Mouse (Mus musculus) hematopoietic stem cell, adult 5-6 weeks (primary cell): Measurements from ENCODE around the gene Large2. TPM values are rescaled to one million over a fixed set of nuclear protein-coding genes. Genes with fewer than 3 reads are reported as not detected.

ENCODE experiments used
- total RNA-seq: library from RNA; stranded (forward); fragments of 172-1452, 232-1000 nt; gene quantifications from 2 replicates; pipeline ENCODE4 v1.2.3, GENCODE M21; 2017

Gene Large2
- total RNA-seq, 1 experiment from 2014 or later, result 2.2 TPM

Other genes with a start within 250 kb of the Large2 start
- 16.1 and 23.6 TPM in 2 replicates for gene Pex16, start 193 bp downstream of the Large2 start, total RNA-seq
- 1.6 and 8.8 TPM in 2 replicates for gene 1700029I15Rik, start 7.7 kb upstream of the Large2 start, total RNA-seq
- 0.05 and 0.25 TPM in 2 replicates for gene Mapk8ip1, start 26.4 kb upstream of the Large2 start, total RNA-seq
- 8.2 and 9.3 TPM in 2 replicates for gene Cry2, start 59.2 kb upstream of the Large2 start, total RNA-seq
- 14.7 and 16.3 TPM in 2 replicates for gene Slc35c1, start 85.7 kb upstream of the Large2 start, total RNA-seq
- gene Chst1, start 224.8 kb upstream of the Large2 start, total RNA-seq, result 0.20 TPM in 1 of 2 replicates, not detected in the other